Mouse (Mus musculus) MEL (cell line): ENCODE measurements around the gene Camk2b. TPM values are rescaled to one million over a fixed set of nuclear protein-coding genes. Genes with fewer than 3 reads are reported as not detected.

Experiments
- DNase-seq: peaks from one replicate; pipeline ENCODE4 v3.0.0; 2011; ENCODE audit warnings: low read depth, low spot score
- H3K27ac ChIP-seq: 2 replicates; pipeline ENCODE4 v1.5.1; 2012; ENCODE audit warnings: low read depth, mild to moderate bottlenecking, control low read depth, low read length, moderate library complexity; ENCODE audit not compliant: control insufficient read depth
- H3K27me3 ChIP-seq, 2 experiments: fragments of 150-350 bp in 1 of 2; sonication (generic) in 1 of 2; 2 replicates each; pipeline ENCODE4 v1.6.1; 2012; ENCODE audit warnings: low read length in 2 of 2, mild to moderate bottlenecking in 2 of 2, improper control_type of control experiment in 1 of 2, moderate library complexity in 1 of 2; ENCODE audit not compliant: insufficient read depth in 2 of 2, control insufficient read depth in 1 of 2
- H3K36me3 ChIP-seq, 2 experiments: 2 replicates each; pipeline ENCODE4 v1.6.1; 2012 to 2014; ENCODE audit warnings: low read length in 2 of 2, improper control_type of control experiment in 1 of 2, inconsistent platforms in 1 of 2, mild to moderate bottlenecking in 1 of 2; ENCODE audit not compliant: insufficient read depth in 2 of 2, control insufficient read depth in 1 of 2
- H3K4me1 ChIP-seq, 2 experiments: fragments of 150-350 bp in 1 of 2; sonication (generic) in 1 of 2; 2 replicates each; pipeline ENCODE4 v1.6.1; 2012; ENCODE audit warnings: low read length in 2 of 2, improper control_type of control experiment in 1 of 2, mild to moderate bottlenecking in 1 of 2; ENCODE audit not compliant: insufficient read depth in 2 of 2, control insufficient read depth in 1 of 2
- H3K4me3 ChIP-seq, 2 experiments: fragments of 150-350 bp in 1 of 2; sonication (generic) in 1 of 2; 2 replicates each; pipeline ENCODE4 v1.5.1; 2012; ENCODE audit warnings: low read depth in 2 of 2, low read length in 2 of 2, mild to moderate bottlenecking in 2 of 2, moderate library complexity in 2 of 2, control low read depth in 1 of 2, improper control_type of control experiment in 1 of 2; ENCODE audit not compliant: control insufficient read depth in 1 of 2, insufficient read depth in 1 of 2
- H3K79me2 ChIP-seq: 2 replicates; pipeline ENCODE4 v1.6.1; 2012; ENCODE audit warnings: mild to moderate bottlenecking, low read length, moderate library complexity; ENCODE audit not compliant: control insufficient read depth, poor library complexity, insufficient read depth
- H3K9ac ChIP-seq: 2 replicates; pipeline ENCODE4 v1.6.1; 2012; ENCODE audit warnings: low read depth, mild to moderate bottlenecking, control low read depth, low read length, moderate library complexity; ENCODE audit not compliant: control insufficient read depth, poor library complexity, severe bottlenecking
- H3K9me3 ChIP-seq: fragments of 150-350 bp; sonication (generic); replicated peaks from 2 replicates; pipeline ENCODE4 v1.6.1; 2012; ENCODE audit warnings: mild to moderate bottlenecking, low read length, improper control_type of control experiment, moderate library complexity; ENCODE audit not compliant: insufficient read depth
- BHLHE40 ChIP-seq: IDR thresholded peaks from 2 replicates; pipeline ENCODE4 v1.6.1; 2012; ENCODE audit warnings: low read depth, mild to moderate bottlenecking, inconsistent platforms, low read length, improper control_type of control experiment, borderline replicate concordance
- CHD2 ChIP-seq: IDR thresholded peaks from 2 replicates; pipeline ENCODE4 v1.6.1; 2011; ENCODE audit warnings: low read length, improper control_type of control experiment
- E2F4 ChIP-seq: IDR thresholded peaks from 2 replicates; pipeline ENCODE4 v1.6.1; 2011; ENCODE audit warnings: low read depth, low read length, improper control_type of control experiment, borderline replicate concordance
- ELF1 ChIP-seq: IDR thresholded peaks from 2 replicates; pipeline ENCODE4 v1.6.1; 2014; ENCODE audit warnings: low read depth, mild to moderate bottlenecking, inconsistent platforms, low read length, improper control_type of control experiment, moderate library complexity
- GABPA ChIP-seq: IDR thresholded peaks from 2 replicates; pipeline ENCODE4 v1.6.1; 2012; ENCODE audit warnings: low read depth, mild to moderate bottlenecking, inconsistent platforms, low read length, improper control_type of control experiment, moderate library complexity
- GATA1 ChIP-seq: IDR thresholded peaks from 2 replicates; pipeline ENCODE4 v1.6.1; 2011; ENCODE audit warnings: low read depth, low read length, improper control_type of control experiment
- HCFC1 ChIP-seq: IDR thresholded peaks from 2 replicates; pipeline ENCODE4 v1.6.1; 2012; ENCODE audit warnings: low read depth, mild to moderate bottlenecking, inconsistent platforms, low read length, improper control_type of control experiment, moderate library complexity
- MAFK ChIP-seq: IDR thresholded peaks from 2 replicates; pipeline ENCODE4 v1.6.1; 2011; ENCODE audit warnings: low read depth, mild to moderate bottlenecking, low read length, improper control_type of control experiment, borderline replicate concordance
- MAX ChIP-seq: IDR thresholded peaks from 2 replicates; pipeline ENCODE4 v1.6.1; 2011; ENCODE audit warnings: low read length, improper control_type of control experiment
- MAZ ChIP-seq: IDR thresholded peaks from 2 replicates; pipeline ENCODE4 v1.6.1; 2012; ENCODE audit warnings: low read depth, mild to moderate bottlenecking, inconsistent platforms, low read length, improper control_type of control experiment
- MXI1 ChIP-seq: IDR thresholded peaks from 2 replicates; pipeline ENCODE4 v1.6.1; 2011; ENCODE audit warnings: mild to moderate bottlenecking, low read depth, low read length, improper control_type of control experiment
- MYB ChIP-seq: IDR thresholded peaks from 2 replicates; pipeline ENCODE4 v1.6.1; 2011; ENCODE audit warnings: mild to moderate bottlenecking, low read depth, low read length, improper control_type of control experiment
- NRF1 ChIP-seq: IDR thresholded peaks from 2 replicates; pipeline ENCODE4 v1.6.1; 2014; ENCODE audit warnings: low read depth, mild to moderate bottlenecking, inconsistent platforms, low read length, improper control_type of control experiment, moderate library complexity; ENCODE audit not compliant: poor library complexity, insufficient read depth, severe bottlenecking
- POLR2AphosphoS5 ChIP-seq: IDR thresholded peaks from 2 replicates; pipeline ENCODE4 v1.6.1; 2012; ENCODE audit warnings: low read depth, borderline replicate concordance, mild to moderate bottlenecking, inconsistent platforms, low read length, moderate library complexity, mixed read lengths
- RCOR1 ChIP-seq: IDR thresholded peaks from 2 replicates; pipeline ENCODE4 v1.6.1; 2012; ENCODE audit warnings: low read depth, mild to moderate bottlenecking, inconsistent platforms, low read length, improper control_type of control experiment
- TCF12 ChIP-seq: IDR thresholded peaks from 2 replicates; pipeline ENCODE4 v1.6.1; 2014; ENCODE audit warnings: low read depth, mild to moderate bottlenecking, inconsistent platforms, low read length, improper control_type of control experiment, moderate library complexity
- UBTF ChIP-seq: IDR thresholded peaks from 2 replicates; pipeline ENCODE4 v1.6.1; 2012; ENCODE audit warnings: low read depth, mild to moderate bottlenecking, inconsistent platforms, low read length, improper control_type of control experiment, moderate library complexity, borderline replicate concordance; ENCODE audit not compliant: insufficient read depth
- USF1 ChIP-seq: IDR thresholded peaks from 2 replicates; pipeline ENCODE4 v1.6.1; 2014; ENCODE audit warnings: low read depth, mild to moderate bottlenecking, inconsistent platforms, low read length, improper control_type of control experiment, moderate library complexity
- ZKSCAN1 ChIP-seq: IDR thresholded peaks from 2 replicates; pipeline ENCODE4 v1.6.1; 2012; ENCODE audit warnings: low read depth, mild to moderate bottlenecking, inconsistent platforms, low read length, improper control_type of control experiment, moderate library complexity
- polyA plus RNA-seq, 2 experiments: library from polyadenylated mRNA; stranded (reverse) in 1 of 2; unstranded in 1 of 2; fragments of >175 nt in 1 of 2; fragments of >200 nt in 1 of 2; gene quantifications; 2 replicates each; pipeline versions ENCODE4 v1.2.1 to v1.2.4; 2012; ENCODE audit warnings: low replicate concordance in 2 of 2, low read depth in 1 of 2; ENCODE audit not compliant: insufficient read length in 2 of 2, insufficient read depth in 1 of 2, missing spikeins in 1 of 2
- total RNA-seq: library from RNA; depleted of rRNA; stranded (reverse); fragments of 300-350 nt; gene quantifications from 2 replicates; pipeline ENCODE4 v1.2.3, GENCODE M21; 2012; rRNA removed

The Camk2b gene
- 0.03 and 0.04 TPM in 2 replicates for total RNA-seq
- polyA plus RNA-seq, result under 1 TPM in 1 of 2 experiments, not detected in 1; 0.04 TPM

GRCm38 (mm10) chr11:6066176-6066575, at the start of gene Camk2b:
Camk2b (minus strand) TSS chr11:6066362.
- no peaks in the 10 kb centered on the region for H3K9me3 ChIP-seq
- H3K27me3 ChIP-seq, result no peaks in the 10 kb centered on the region
- no peak within 1 kb of the TSS for H3K4me3 ChIP-seq
- H3K27ac ChIP-seq, result no peak within 1 kb of the TSS
- no peaks in the 10 kb centered on the region for H3K36me3 ChIP-seq
- H3K79me2 ChIP-seq, result no peaks in the 10 kb centered on the region
- DNase-seq, result no peak
- no peaks in the 10 kb centered on the region for H3K4me1 ChIP-seq
- no peak within 1 kb of the TSS for H3K9ac ChIP-seq
- no peak for TF ChIP-seq UBTF
- TF ChIP-seq MAZ, result no peak
- TF ChIP-seq MXI1, result no peak
- TF ChIP-seq GABPA, result no peak
- TF ChIP-seq POLR2AphosphoS5, result no peak

- TF ChIP-seq RCOR1 (no peak), USF1 (no peak), MYB (no peak), BHLHE40 (no peak), TCF12 (no peak), GATA1 (no peak), POLR2AphosphoS5 (no peak), ELF1 (no peak), MAX (no peak), E2F4 (no peak), GABPA (no peak), ZKSCAN1 (no peak), CHD2 (no peak), MAFK (no peak), NRF1 (no peak), HCFC1 (no peak)
- Histone ChIP-seq H3K27me3 (no peaks in the 10 kb centered on the region), H3K4me3 (no peak overlapping the region), H3K79me2 (no peaks in the 10 kb centered on the region), H3K36me3 (peaks cover 0 to 1% of the 10 kb centered on the region in 2 experiments; a peak in 2 of 4 replicates), H3K9me3 (no peaks in the 10 kb centered on the region), H3K9ac (no peak overlapping the region), H3K4me1 (no peaks in the 10 kb centered on the region), H3K27ac (no peak overlapping the region)
- DNase-seq, result no peak
Observed at GRCm38 (mm10) chr11:6111734-6112484, 45.7 kb upstream of the Camk2b start.
